ENCODE assay signal across 17 mouse cellular contexts in genomic region chr2:106436136-106436535, GRCm38 (mm10).
"Had no signal": no experiment of that assay in that cellular context is flagged by ENCODE, and none has a peak within 500 bp of the region (broad histone marks: within the 10 kb centered on the region; RNA-seq: fewer than 3 reads in every experiment).

No protein-coding gene starts in this region.

- H3K9ac ChIP-seq: kidney, embryonic 15.5 days; limb, embryonic 15.5 days; liver, embryonic 12.5 days; lung, embryonic 14.5 days; midbrain, embryonic 13.5 days; neural tube, embryonic 13.5 days; stomach, embryonic 15.5 days had no signal

- H3K36me3 ChIP-seq: kidney, embryonic 15.5 days; limb, embryonic 15.5 days; liver, embryonic 12.5 days; midbrain, embryonic 13.5 days; neural tube, embryonic 13.5 days; stomach, embryonic 15.5 days had no signal

- ATAC-seq: liver, embryonic 12.5 days; midbrain, embryonic 13.5 days had no signal

- H3K27ac ChIP-seq: kidney, embryonic 15.5 days; limb, embryonic 15.5 days; liver, embryonic 12.5 days; midbrain, embryonic 13.5 days; neural tube, embryonic 13.5 days; stomach, embryonic 15.5 days had no signal

- H3K4me2 ChIP-seq: kidney, embryonic 15.5 days; limb, embryonic 15.5 days; liver, embryonic 12.5 days; lung, embryonic 14.5 days; midbrain, embryonic 13.5 days; neural tube, embryonic 13.5 days; stomach, embryonic 15.5 days had no signal

- H3K27me3 ChIP-seq: limb, embryonic 15.5 days; megakaryocyte, embryonic 14.5 days; neural tube, embryonic 13.5 days; stomach, embryonic 15.5 days had no signal

- H3K4me3 ChIP-seq: kidney, embryonic 15.5 days; limb, embryonic 15.5 days; liver, embryonic 12.5 days; megakaryocyte, embryonic 14.5 days; midbrain, embryonic 13.5 days; neural tube, embryonic 13.5 days; stomach, embryonic 15.5 days had no signal

- H3K9me3 ChIP-seq: kidney, embryonic 15.5 days; limb, embryonic 15.5 days; liver, embryonic 12.5 days; midbrain, embryonic 13.5 days; neural tube, embryonic 13.5 days; stomach, embryonic 15.5 days had no signal

- H3K4me1 ChIP-seq: liver, embryonic 12.5 days; megakaryocyte, embryonic 14.5 days; stomach, embryonic 15.5 days had no signal

- DNase-seq: kidney, adult 18-20 months; kidney, postnatal 25 days; layer of hippocampus, adult 9-11 months; layer of hippocampus, postnatal 36 days; lung, embryonic 14.5 days; lung, postnatal 10 days; lung, postnatal 4 days; right cerebral cortex, postnatal 4 days; thymus, adult 2 months; thymus, postnatal 25 days had no signal
